Mouse (Mus musculus): ENCODE measurements around the gene Gpr15. TPM values are rescaled to one million over a fixed set of nuclear protein-coding genes. Genes with fewer than 3 reads are reported as not detected.

Gpr15 gene
- polyA plus RNA-seq, 1 experiment from 2014 or later = not detected

DNA sequence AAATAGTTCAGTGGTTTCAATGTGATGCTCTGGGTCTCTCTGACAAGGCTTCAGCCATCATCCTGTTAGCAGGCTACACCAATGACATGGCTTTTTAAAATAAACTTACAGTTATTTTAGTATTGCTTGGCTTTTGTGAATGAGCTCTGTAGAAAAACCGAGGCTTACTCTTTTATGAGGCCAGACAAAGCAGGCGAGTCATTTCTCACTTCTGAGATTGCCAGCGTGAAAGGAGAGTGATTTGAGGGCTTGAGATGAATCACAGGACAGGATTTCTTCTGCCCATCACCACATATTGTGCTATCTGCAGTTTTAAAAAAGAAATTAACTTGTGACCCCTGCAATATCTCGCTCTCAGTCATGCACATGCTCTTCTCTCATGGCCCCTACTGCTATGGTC, 3.9 kb downstream of the Gpr15 start:
- ATAC-seq (ENCODE audit: low FRiP score, low read depth) = no peak
- Histone ChIP-seq H3K36me3 (no peaks in the 10 kb centered on the region), H3K27me3 (no peaks in the 10 kb centered on the region), H3K27ac (replicated peaks) (no peak overlapping the region), H3K4me2 (no peak overlapping the region), H3K4me3 (no peak overlapping the region), H3K4me1 (replicated peaks) (no peaks in the 10 kb centered on the region), H3K9ac (no peak overlapping the region), H3K9me3 (no peaks in the 10 kb centered on the region)
- WGBS = 65% methylated on average over 4 of the region's 4 CpGs

DNA sequence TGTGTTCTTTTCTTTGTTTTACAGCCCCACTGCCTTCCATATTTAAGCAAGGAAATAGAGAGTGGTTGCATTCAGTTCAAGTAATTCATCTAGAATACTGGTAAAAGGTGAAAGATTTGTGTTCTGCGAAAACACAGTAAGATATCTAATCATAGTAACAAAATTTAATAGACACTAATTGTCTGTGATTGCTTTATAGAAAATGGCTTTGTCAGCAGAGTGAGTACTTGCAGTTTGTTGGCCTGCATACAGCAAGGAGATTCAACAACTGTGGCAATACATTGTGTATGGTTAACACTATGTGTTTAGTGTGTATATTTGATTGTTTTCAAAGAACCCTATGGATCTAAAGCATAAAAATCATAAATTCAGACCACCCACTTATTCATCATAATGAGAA, 5.7 kb downstream of the Gpr15 start:
- Histone ChIP-seq H3K4me3 (no peak overlapping the region), H3K9ac (no peak overlapping the region), H3K4me2 (no peak overlapping the region), H3K9me3 (no peaks in the 10 kb centered on the region), H3K36me3 (no peaks in the 10 kb centered on the region), H3K27me3 (no peaks in the 10 kb centered on the region), H3K27ac (replicated peaks) (no peak overlapping the region), H3K4me1 (replicated peaks) (no peaks in the 10 kb centered on the region)
- no peak for ATAC-seq (ENCODE audit: low FRiP score, low read depth)
- WGBS = 96% methylated on average over 1 of the region's 1 CpGs

DNA sequence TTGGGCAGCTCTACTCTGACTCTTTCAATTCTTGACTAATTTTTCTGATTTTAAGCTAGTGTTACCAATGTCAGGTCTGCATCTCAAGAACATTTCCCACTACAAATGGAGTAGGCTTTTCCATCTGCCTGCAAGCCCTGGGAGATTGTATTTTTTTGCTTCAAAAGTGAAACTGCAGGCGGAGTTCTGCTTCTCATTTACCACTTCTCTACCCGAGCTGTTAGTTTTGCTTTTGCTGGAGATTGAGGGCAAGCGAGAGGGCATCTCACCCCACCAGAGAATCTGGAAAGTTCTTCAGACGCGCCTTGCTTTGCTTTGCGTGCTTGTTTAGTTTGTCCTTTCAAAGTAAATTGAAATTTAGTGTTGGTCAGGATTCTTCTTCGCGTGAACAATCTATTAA, 6.6 kb downstream of the Gpr15 start:
- 82% methylated on average over 8 of the region's 8 CpGs for WGBS
- H3K4me2 ChIP-seq = no peak overlapping the region
- no peaks in the 10 kb centered on the region for H3K27me3 ChIP-seq
- no peak for ATAC-seq (ENCODE audit: low FRiP score, low read depth)
- no peaks in the 10 kb centered on the region for H3K36me3 ChIP-seq
- H3K9me3 ChIP-seq = no peaks in the 10 kb centered on the region
- H3K4me1 ChIP-seq (replicated peaks) = no peaks in the 10 kb centered on the region
- no peak overlapping the region for H3K27ac ChIP-seq (replicated peaks)
- H3K9ac ChIP-seq = no peak overlapping the region
- H3K4me3 ChIP-seq = no peak overlapping the region

DNA sequence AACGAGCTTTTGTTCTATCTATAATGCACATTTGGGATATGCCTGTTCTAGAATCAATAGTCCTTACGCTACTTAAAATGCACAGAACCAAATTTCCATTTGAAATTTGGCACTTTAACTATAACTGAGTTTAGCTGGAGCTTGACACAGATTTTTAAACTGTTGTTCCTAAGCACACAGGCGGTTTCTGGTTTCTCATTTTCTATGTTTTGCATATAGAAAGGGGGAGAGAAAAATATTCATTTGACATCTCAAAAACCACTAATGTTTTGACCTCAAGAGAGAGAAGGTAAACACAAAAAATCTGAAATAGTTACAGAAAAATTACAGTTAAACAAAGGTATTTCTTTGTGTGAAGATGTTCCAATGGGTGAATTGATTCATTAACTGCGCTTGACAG, 9.3 kb downstream of the Gpr15 start:
- 74% methylated on average over 4 of the region's 4 CpGs for WGBS
- no peaks in the 10 kb centered on the region for H3K4me1 ChIP-seq (replicated peaks)
- no peaks in the 10 kb centered on the region for H3K27me3 ChIP-seq
- H3K9me3 ChIP-seq = no peaks in the 10 kb centered on the region
- H3K27ac ChIP-seq (replicated peaks) = no peak overlapping the region
- H3K36me3 ChIP-seq = no peaks in the 10 kb centered on the region
- H3K9ac ChIP-seq = no peak overlapping the region
- no peak overlapping the region for H3K4me2 ChIP-seq
- ATAC-seq (ENCODE audit: low FRiP score, low read depth) = no peak
- no peak overlapping the region for H3K4me3 ChIP-seq

DNA sequence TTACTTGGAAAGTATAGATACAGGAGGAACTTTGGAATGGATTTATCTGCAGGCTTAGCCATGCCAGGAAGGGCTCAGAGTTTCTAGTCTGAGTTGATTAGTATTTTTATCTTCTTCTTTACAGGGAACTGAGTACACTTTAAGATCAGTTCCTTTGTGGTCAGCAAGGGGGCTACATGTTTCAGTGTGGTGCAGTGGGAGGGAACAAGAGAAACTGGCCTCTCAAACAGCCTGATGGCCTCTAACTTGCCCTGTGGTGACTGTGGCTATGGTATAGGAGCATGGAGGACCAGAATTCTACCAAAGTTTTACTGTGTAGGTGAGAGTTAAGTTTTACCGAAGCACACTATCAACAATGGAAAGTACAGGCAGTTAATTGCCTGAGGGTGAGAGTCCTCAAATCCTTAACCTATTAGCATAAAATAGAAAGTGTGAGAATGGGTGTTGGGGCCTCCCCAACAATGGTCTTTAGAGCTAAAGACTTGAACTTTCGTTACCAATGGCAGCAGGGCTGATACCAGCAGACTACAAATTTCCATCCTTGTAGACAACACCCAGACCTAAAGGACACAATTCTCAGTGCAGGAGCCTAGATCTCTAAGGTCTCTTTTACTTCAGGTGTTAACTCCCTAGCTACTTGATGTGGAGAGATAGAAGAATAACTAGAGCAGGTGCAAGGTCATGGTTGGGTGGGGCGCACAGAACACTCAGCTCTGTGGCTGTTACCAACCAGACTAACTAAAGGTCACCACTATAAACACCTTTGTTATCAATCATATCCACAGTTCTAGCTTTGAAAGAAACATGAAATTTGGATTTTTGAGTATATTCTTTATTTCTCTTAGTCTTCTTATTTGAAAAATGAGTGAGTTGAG, 10.0 kb downstream of the Gpr15 start:
- no peak for ATAC-seq (ENCODE audit: low FRiP score, low read depth)
- H3K36me3 ChIP-seq = no peaks in the 10 kb centered on the region
- H3K9ac ChIP-seq = no peak overlapping the region
- H3K4me1 ChIP-seq (replicated peaks) = no peaks in the 10 kb centered on the region
- H3K4me2 ChIP-seq = no peak overlapping the region
- H3K9me3 ChIP-seq = no peaks in the 10 kb centered on the region
- H3K4me3 ChIP-seq = no peak overlapping the region
- no peaks in the 10 kb centered on the region for H3K27me3 ChIP-seq
- 85% methylated on average over 3 of the region's 3 CpGs for WGBS
- H3K27ac ChIP-seq (replicated peaks) = no peak overlapping the region

DNA sequence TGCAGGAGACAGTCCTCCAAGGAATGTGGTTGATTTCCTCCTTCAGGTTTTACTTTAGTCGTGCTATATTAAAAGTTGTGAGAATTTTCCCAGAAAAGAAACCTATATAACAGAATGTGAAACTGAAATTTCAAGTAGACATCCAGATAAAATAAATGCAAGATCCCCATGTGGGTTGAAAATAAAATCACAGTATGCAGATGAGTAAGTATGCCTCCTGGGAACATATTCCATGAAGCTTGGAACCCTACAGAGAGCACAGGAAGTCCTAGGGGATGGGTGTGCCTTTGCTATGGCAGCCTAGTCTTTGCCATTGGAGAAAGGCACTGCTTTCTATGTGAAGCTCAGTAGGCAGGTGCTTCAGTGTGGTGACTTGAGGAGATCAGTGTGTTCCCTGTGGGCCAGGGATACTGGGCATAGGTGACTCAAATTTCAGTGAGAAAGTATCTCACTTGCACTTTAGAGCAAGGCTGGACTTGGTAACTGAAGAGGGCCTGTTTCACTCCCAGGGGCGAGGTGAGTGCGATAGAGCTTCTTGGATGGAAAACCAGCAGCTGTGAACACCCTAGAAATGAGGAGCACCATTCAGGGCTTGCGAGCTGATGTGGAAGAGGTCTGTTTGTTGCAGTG, 11.5 kb downstream of the Gpr15 start:
- H3K4me1 ChIP-seq (replicated peaks) = no peaks in the 10 kb centered on the region
- no peak for ATAC-seq (ENCODE audit: low FRiP score, low read depth)
- no peaks in the 10 kb centered on the region for H3K36me3 ChIP-seq
- no peak overlapping the region for H3K9ac ChIP-seq
- H3K9me3 ChIP-seq = no peaks in the 10 kb centered on the region
- no peak overlapping the region for H3K4me2 ChIP-seq
- H3K27ac ChIP-seq (replicated peaks) = no peak overlapping the region
- WGBS = 94% methylated on average over 4 of the region's 4 CpGs
- no peaks in the 10 kb centered on the region for H3K27me3 ChIP-seq
- H3K4me3 ChIP-seq = no peak overlapping the region

DNA sequence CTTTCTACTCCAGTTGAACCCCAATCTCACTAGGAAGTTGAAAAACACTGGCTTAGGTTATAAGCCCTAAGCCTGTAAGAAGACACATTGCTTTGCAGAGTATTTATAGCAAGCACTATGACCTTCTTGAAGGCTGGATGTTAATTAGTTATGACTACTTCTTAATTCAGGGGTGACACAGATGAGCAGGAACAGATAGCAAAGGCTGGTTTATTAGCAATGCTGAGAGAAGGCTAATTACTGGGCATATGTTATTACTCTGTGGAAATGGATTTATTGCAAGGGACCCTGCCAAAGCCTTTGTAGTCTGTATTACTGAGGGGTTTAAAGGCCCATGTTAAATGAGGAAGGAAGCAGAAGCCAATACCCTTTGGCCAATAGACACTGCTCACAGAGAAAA, 13.9 kb downstream of the Gpr15 start:
- H3K27ac ChIP-seq (replicated peaks) = no peak overlapping the region
- no peaks in the 10 kb centered on the region for H3K27me3 ChIP-seq
- H3K4me3 ChIP-seq = no peak overlapping the region
- H3K4me2 ChIP-seq = no peak overlapping the region
- ATAC-seq (ENCODE audit: low FRiP score, low read depth) = no peak
- H3K9me3 ChIP-seq = no peaks in the 10 kb centered on the region
- no peaks in the 10 kb centered on the region for H3K36me3 ChIP-seq
- H3K4me1 ChIP-seq (replicated peaks) = no peaks in the 10 kb centered on the region
- no peak overlapping the region for H3K9ac ChIP-seq

DNA sequence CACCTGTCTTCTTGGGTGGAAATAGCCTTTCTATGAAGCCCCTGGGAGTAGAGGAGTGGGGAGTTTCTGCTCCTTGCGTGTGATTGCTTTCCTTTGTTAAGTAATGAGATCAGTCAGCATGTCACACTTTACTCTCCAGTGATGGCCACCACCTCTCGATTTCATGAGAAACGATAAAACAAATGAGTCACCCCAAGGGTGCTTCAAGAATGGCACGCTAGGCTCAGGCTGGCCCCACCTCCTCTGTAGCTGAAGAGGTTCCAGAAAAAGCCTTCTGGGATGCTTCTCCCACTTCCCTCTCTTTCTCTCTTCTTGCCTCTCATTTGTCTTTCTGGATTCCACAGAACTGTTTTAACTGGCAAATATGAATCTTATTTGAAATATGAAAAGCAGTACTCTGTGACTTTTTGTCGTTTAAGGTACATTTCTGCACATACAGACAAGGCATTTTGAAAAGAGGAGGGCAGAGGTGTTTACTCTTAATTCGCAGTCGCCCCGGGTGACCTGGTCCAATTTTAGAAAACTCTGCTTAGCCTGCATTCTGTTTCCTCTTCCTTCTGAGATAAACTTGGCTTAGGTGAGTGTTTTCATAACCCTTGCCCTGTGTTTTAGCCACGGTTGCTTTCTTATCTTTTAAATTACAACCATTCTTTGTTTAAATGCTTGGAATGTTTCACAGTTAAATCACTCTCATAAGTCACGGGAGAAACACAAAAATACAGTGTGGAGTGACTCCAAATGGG, 15.3 kb downstream of the Gpr15 start:
- H3K4me1 ChIP-seq (replicated peaks) = no peaks in the 10 kb centered on the region
- no peaks in the 10 kb centered on the region for H3K36me3 ChIP-seq
- H3K9me3 ChIP-seq = no peaks in the 10 kb centered on the region
- H3K4me2 ChIP-seq = no peak overlapping the region
- H3K27ac ChIP-seq (replicated peaks) = no peak overlapping the region
- no peak overlapping the region for H3K9ac ChIP-seq
- no peak overlapping the region for H3K4me3 ChIP-seq
- H3K27me3 ChIP-seq = no peaks in the 10 kb centered on the region
- 54% methylated on average over 10 of the region's 10 CpGs for WGBS
- ATAC-seq (ENCODE audit: low FRiP score, low read depth) = no peak

DNA sequence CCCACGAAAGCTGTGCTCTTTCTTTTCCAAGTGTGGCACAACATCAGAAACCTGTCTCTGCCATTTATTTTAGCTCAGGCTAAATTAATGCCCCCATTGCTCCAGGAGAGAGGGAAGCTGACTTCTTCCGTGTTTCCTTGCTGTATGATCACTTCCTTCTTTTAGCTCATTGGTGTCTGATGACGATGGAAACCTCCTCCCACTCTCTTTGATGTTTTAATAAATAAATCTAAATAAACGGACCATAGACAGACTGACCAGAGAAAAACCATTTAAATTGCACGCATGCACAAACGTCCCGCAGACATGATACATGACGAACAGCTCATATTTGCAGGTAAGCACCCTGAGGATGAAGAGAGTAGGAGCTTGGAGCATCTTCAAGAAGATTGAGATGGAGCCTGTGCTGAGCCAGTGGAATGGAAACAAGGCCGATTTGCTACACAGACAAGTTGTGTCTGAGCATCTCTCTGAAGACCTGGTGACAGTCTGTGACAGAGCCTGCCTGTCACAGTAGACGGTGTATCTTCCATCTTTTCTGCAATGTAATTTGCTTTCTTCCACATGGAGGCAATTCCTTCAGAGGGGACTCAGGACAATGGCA, 16.4 kb downstream of the Gpr15 start:
- H3K9ac ChIP-seq = no peak overlapping the region
- H3K4me2 ChIP-seq = no peak overlapping the region
- H3K9me3 ChIP-seq = no peaks in the 10 kb centered on the region
- no peaks in the 10 kb centered on the region for H3K27me3 ChIP-seq
- no peaks in the 10 kb centered on the region for H3K4me1 ChIP-seq (replicated peaks)
- H3K36me3 ChIP-seq = no peaks in the 10 kb centered on the region
- no peak overlapping the region for H3K4me3 ChIP-seq
- no peak overlapping the region for H3K27ac ChIP-seq (replicated peaks)
- 87% methylated on average over 10 of the region's 10 CpGs for WGBS
- no peak for ATAC-seq (ENCODE audit: low FRiP score, low read depth)

DNA sequence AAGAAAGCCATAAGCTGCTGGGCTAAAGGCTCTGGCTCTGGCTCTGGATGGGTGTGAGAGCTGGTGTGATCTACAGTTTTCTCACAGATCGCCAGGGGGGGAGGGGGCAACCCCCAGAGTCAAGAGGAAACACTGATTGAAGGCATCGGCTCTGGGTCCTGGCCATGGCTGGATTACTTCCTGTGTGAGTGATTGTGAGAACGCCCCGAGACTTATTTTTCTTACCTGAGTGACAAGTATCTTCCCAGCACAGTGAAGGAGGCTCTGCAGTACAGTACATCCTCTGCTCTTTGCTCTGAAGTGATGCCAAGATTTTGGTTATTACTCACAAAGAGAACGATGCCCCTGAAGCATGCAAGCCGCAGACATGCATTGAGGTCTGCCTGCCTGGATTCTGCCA, 17.1 kb downstream of the Gpr15 start:
- H3K4me3 ChIP-seq = no peak overlapping the region
- no peak overlapping the region for H3K27ac ChIP-seq (replicated peaks)
- 74% methylated on average over 6 of the region's 6 CpGs for WGBS
- no peaks in the 10 kb centered on the region for H3K4me1 ChIP-seq (replicated peaks)
- no peak overlapping the region for H3K9ac ChIP-seq
- ATAC-seq (ENCODE audit: low FRiP score, low read depth) = no peak
- no peaks in the 10 kb centered on the region for H3K27me3 ChIP-seq
- H3K36me3 ChIP-seq = no peaks in the 10 kb centered on the region
- H3K9me3 ChIP-seq = no peaks in the 10 kb centered on the region
- H3K4me2 ChIP-seq = no peak overlapping the region

DNA sequence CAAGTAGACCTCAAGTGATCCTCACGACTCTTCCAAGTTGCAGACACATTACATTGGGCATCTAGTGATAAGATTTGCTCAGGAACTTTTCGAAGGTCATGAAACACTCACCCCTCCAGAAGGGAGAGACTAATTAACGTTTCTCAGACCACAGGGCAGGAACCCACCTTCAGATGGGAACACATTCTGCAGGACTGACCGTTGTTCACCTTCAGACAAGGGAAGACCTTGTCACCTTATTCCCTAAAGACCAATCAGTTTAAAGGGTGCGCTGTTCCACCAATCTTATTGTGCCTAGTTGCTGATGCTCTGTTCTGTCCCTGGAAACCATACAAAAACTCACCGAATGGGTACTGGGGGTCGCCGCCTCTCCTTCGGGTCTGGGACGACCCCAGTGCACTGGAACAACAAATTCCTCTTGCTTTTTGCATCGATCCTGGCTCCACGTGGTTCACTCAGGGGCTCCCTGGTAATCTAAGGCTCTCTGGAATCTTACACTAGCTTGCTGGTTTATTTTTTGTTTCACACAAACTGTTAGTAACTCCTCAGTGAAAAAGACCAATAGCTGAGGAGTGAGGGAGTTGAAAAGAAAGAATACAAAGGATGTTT, 17.9 kb downstream of the Gpr15 start:
- Histone ChIP-seq H3K27me3 (no peaks in the 10 kb centered on the region), H3K27ac (replicated peaks) (no peak overlapping the region), H3K9ac (no peak overlapping the region), H3K36me3 (no peaks in the 10 kb centered on the region), H3K4me3 (no peak overlapping the region), H3K9me3 (no peaks in the 10 kb centered on the region), H3K4me1 (replicated peaks) (no peaks in the 10 kb centered on the region), H3K4me2 (no peak overlapping the region)
- no peak for ATAC-seq (ENCODE audit: low FRiP score, low read depth)
- WGBS = 85% methylated on average over 12 of the region's 12 CpGs

DNA sequence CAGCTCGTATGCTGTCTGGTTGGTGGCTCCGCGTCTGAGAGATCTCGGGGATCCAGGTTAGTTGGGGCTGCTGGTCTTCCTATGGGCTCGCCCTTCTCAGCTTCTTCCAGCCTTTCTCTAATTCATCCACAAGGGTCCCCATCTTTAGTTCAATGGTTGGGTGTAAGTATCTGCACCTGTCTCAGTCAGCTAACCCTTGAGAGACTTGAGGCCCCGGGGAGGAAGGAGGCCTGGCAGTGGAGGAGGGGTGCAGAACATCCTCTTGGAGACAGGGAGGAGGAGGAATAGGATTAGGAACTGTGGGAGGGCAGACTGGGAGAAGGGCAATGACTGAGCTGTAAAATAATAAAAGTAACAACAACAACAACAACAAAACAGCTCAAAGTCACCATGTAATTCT, 18.7 kb downstream of the Gpr15 start:
- no peak overlapping the region for H3K27ac ChIP-seq (replicated peaks)
- no peaks in the 10 kb centered on the region for H3K9me3 ChIP-seq
- no peak for ATAC-seq (ENCODE audit: low FRiP score, low read depth)
- WGBS = 85% methylated on average over 6 of the region's 6 CpGs
- no peaks in the 10 kb centered on the region for H3K4me1 ChIP-seq (replicated peaks)
- H3K4me2 ChIP-seq = no peak overlapping the region
- H3K9ac ChIP-seq = no peak overlapping the region
- H3K27me3 ChIP-seq = no peaks in the 10 kb centered on the region
- no peaks in the 10 kb centered on the region for H3K36me3 ChIP-seq
- no peak overlapping the region for H3K4me3 ChIP-seq
